Mouse (Mus musculus): Measurements from ENCODE around the gene Scube2. TPM values are rescaled to one million over a fixed set of nuclear protein-coding genes. Genes with fewer than 3 reads are reported as not detected.

Gene Scube2
- polyA plus RNA-seq, 1 experiment from 2014 or later: 1.4 TPM

DNA sequence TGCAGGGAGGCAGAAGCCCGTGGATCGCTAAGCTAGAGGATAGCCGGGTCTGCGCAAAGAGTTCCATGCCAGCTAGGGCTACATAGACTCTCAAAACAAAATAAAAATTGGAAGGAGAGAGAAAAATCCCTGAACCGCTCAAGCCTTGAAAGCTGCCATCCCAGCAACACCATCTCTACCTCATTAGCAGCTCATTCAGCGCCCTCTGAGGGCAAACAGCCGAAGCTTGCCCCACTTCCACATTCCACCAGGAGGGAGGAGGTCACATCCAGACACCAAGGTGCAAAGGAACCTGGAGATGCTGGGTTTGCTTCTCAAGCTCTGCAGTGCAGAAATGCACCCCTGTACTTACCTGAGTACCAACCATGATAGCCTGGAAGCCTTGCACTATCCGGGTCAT lies 10.6 kb upstream of the Scube2 start:
- Histone ChIP-seq H3K4me2 (no peak overlapping the region), H3K9ac (no peak overlapping the region), H3K9me3 (no peaks in the 10 kb centered on the region), H3K4me3 (no peak overlapping the region), H3K36me3 (no peaks in the 10 kb centered on the region), H3K27ac (no peak overlapping the region), H3K27me3 (no peaks in the 10 kb centered on the region), H3K4me1 (no peaks in the 10 kb centered on the region)
- no peak for ATAC-seq (ENCODE audit: insufficient number of reproducible peaks, insufficient read depth, low FRiP score, low TSS enrichment, low read depth)
- 76% methylated on average over 8 of the region's 8 CpGs for WGBS

DNA sequence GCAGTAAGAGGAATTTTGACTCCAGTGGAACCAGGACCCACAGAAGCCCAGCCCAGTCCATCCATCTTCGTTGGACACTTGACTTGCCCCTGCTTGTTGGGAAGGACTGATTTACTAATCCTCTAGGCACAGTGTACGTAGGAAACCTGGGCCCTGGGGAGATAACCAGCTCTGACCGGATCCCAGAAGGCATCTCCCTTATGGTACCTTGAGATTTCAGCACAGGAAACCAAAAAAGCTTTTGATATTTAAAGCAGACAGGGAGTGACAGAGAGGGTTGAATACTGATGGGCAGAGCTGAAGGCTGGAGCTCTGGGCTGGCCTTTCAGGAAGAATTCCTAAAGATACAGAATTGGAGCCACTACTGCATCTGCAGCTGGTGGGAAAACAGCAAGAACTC lies 10.1 kb upstream of the Scube2 start:
- no peak overlapping the region for H3K27ac ChIP-seq
- no peak overlapping the region for H3K9ac ChIP-seq
- H3K4me3 ChIP-seq: no peak overlapping the region
- 62% methylated on average over 3 of the region's 3 CpGs for WGBS
- no peaks in the 10 kb centered on the region for H3K4me1 ChIP-seq
- H3K27me3 ChIP-seq: no peaks in the 10 kb centered on the region
- no peaks in the 10 kb centered on the region for H3K36me3 ChIP-seq
- H3K4me2 ChIP-seq: no peak overlapping the region
- ATAC-seq (ENCODE audit: insufficient number of reproducible peaks, insufficient read depth, low FRiP score, low TSS enrichment, low read depth): no peak
- H3K9me3 ChIP-seq: no peaks in the 10 kb centered on the region

DNA sequence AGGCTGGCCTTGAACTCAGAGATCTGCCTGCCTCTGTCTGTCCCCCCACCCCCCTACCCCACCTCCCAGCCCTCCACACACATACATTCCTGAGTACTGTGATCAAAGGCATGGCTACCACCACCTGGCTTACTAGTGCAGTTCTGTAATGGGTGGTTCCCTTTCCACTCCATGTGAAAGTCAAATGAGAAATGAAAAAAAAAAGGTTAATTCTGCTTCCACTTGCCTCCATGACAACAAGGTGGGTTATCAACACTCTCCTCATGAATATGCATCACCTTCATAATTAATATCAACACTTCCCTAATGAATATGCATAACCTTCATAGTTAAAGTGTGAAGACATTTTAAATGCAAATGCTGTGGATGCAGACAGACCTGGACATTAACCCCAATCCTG lies 9.6 kb upstream of the Scube2 start:
- H3K9me3 ChIP-seq: no peaks in the 10 kb centered on the region
- H3K9ac ChIP-seq: no peak overlapping the region
- no peak for ATAC-seq (ENCODE audit: insufficient number of reproducible peaks, insufficient read depth, low FRiP score, low TSS enrichment, low read depth)
- H3K4me2 ChIP-seq: no peak overlapping the region
- no peak overlapping the region for H3K4me3 ChIP-seq
- no peaks in the 10 kb centered on the region for H3K4me1 ChIP-seq
- H3K27me3 ChIP-seq: no peaks in the 10 kb centered on the region
- H3K27ac ChIP-seq: no peak overlapping the region
- H3K36me3 ChIP-seq: no peaks in the 10 kb centered on the region

GRCm38 (mm10) chr7:109873170-109873569 lies 7.7 kb upstream of the Scube2 start:
- Histone ChIP-seq H3K9ac (no peak overlapping the region), H3K4me1 (no peaks in the 10 kb centered on the region), H3K9me3 (no peaks in the 10 kb centered on the region), H3K27me3 (no peaks in the 10 kb centered on the region), H3K27ac (no peak overlapping the region), H3K4me3 (no peak overlapping the region), H3K4me2 (no peak overlapping the region), H3K36me3 (no peaks in the 10 kb centered on the region)
- 51% methylated on average over 5 of the region's 5 CpGs for whole genome bisulfite sequencing
- no peak for ATAC-seq (ENCODE audit: insufficient number of reproducible peaks, insufficient read depth, low FRiP score, low TSS enrichment, low read depth)

DNA sequence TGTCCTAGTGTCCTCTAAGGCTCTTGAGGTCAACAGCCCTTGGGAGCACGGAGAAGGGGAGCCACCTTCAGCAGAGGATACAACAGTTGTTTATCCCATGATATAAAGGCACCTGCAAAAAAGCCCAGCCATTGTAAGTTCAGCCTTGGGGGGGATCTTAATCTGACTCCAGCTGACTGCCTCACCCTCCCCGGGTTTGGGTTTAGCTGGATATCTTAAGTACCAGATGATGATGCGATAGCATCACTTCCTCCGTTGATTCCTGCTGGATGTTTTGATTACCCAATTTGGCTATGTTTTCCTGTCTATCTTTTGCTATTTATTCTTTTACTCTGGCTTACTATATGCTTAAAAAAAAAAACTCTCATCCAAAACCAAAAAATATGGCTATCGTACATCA lies 5.8 kb upstream of the Scube2 start:
- no peak overlapping the region for H3K27ac ChIP-seq
- H3K36me3 ChIP-seq: no peaks in the 10 kb centered on the region
- peaks cover under 1% of the 10 kb centered on the region; the same call in 1 of the 2 replicates for H3K27me3 ChIP-seq
- no peak for ATAC-seq (ENCODE audit: insufficient number of reproducible peaks, insufficient read depth, low FRiP score, low TSS enrichment, low read depth)
- WGBS: 75% methylated on average over 5 of the region's 5 CpGs
- H3K9me3 ChIP-seq: no peaks in the 10 kb centered on the region
- no peak overlapping the region for H3K9ac ChIP-seq
- 0 out of 2 replicates have a peak, but pooled peaks cover 4% of the 10 kb centered on the region for H3K4me1 ChIP-seq
- no peak overlapping the region for H3K4me2 ChIP-seq
- H3K4me3 ChIP-seq: no peak overlapping the region

- Histone ChIP-seq H3K27ac (no peak overlapping the region), H3K4me2 (no peak overlapping the region), H3K4me1 (peaks cover 9% of the 10 kb centered on the region; the same call in 1 of the 2 replicates), H3K4me3 (no peak overlapping the region), H3K9ac (no peak overlapping the region), H3K9me3 (no peaks in the 10 kb centered on the region), H3K27me3 (peaks cover 28% of the 10 kb centered on the region), H3K36me3 (no peaks in the 10 kb centered on the region)
- ATAC-seq (ENCODE audit: insufficient number of reproducible peaks, insufficient read depth, low FRiP score, low TSS enrichment, low read depth): no peak
- 19% methylated on average over 3 of the region's 3 CpGs for WGBS
Observed at GRCm38 (mm10) chr7:109868498-109868897, 3.0 kb upstream of the Scube2 start.

DNA sequence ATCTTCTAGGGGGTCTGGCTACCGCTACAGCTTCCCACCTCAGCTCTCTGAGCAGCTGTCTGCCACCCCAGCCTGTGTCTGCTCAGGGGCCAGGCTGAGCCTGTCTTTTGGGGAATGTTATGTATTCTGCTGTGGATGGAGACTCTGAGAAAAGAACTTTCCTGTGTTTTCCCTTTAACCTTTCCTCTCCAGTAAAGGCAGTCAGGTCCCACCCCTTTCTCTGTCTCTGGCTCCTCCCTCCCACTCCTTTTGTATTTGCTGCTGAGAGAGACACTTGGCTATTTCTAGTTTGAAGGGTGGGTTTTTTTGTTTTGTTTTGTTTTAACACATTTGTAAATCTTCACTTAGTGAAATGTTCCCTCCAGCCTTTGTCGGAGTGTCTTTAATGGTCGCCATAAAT lies 1.2 kb upstream of the Scube2 start:
- WGBS: 77% methylated on average over 3 of the region's 3 CpGs
- no peak for ATAC-seq (ENCODE audit: insufficient number of reproducible peaks, insufficient read depth, low FRiP score, low TSS enrichment, low read depth)
- Histone ChIP-seq H3K4me1 (peaks cover 9% of the 10 kb centered on the region; the same call in 1 of the 2 replicates), H3K4me2 (no peak overlapping the region), H3K27ac (no peak overlapping the region), H3K9me3 (no peaks in the 10 kb centered on the region), H3K36me3 (no peaks in the 10 kb centered on the region), H3K4me3 (no peak overlapping the region), H3K27me3 (peaks cover 36% of the 10 kb centered on the region), H3K9ac (no peak overlapping the region)

- no peak overlapping the region for H3K4me2 ChIP-seq
- no peak overlapping the region for H3K9ac ChIP-seq
- no peaks in the 10 kb centered on the region for H3K36me3 ChIP-seq
- WGBS: 33% methylated on average over 4 of the region's 4 CpGs
- H3K27me3 ChIP-seq: peaks cover 36% of the 10 kb centered on the region
- no peak for ATAC-seq (ENCODE audit: insufficient number of reproducible peaks, insufficient read depth, low FRiP score, low TSS enrichment, low read depth)
- H3K4me1 ChIP-seq: peaks cover 9% of the 10 kb centered on the region; the same call in 1 of the 2 replicates
- no peak overlapping the region for H3K4me3 ChIP-seq
- no peak overlapping the region for H3K27ac ChIP-seq
- H3K9me3 ChIP-seq: no peaks in the 10 kb centered on the region
Observed at GRCm38 (mm10) chr7:109863561-109863960, 1.9 kb downstream of the Scube2 start.

GRCm38 (mm10) chr7:109860162-109860561 lies 5.3 kb downstream of the Scube2 start:
- Histone ChIP-seq H3K9ac (no peak overlapping the region), H3K27me3 (peaks cover 24% of the 10 kb centered on the region), H3K4me1 (peaks cover 4% of the 10 kb centered on the region; the same call in 1 of the 2 replicates), H3K4me3 (no peak overlapping the region), H3K9me3 (no peaks in the 10 kb centered on the region), H3K27ac (no peak overlapping the region), H3K4me2 (no peak overlapping the region), H3K36me3 (no peaks in the 10 kb centered on the region)
- WGBS: 84% methylated on average over 7 of the region's 7 CpGs
- ATAC-seq (ENCODE audit: insufficient number of reproducible peaks, insufficient read depth, low FRiP score, low TSS enrichment, low read depth): no peak

DNA sequence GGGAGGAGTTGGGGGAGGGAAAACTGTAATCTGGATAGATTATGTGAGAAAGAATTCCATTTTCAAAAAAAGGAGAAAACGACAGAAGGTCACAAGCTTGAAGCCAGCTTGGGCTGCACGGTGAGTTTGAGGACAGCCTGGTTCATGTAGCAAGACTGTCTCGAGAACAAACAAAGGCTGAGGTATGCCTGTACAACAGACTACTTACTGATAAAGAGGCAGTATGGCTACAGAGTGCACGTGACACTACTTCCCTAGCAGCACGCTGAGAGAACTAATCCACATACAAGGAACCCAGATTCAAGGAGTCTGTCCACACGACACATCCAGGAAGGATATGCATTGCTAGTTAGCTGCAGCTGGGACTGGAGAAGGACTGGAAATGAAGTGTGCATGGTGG lies 6.1 kb downstream of the Scube2 start:
- 67% methylated on average over 6 of the region's 6 CpGs for WGBS
- H3K4me1 ChIP-seq: no peaks in the 10 kb centered on the region; the same call in 1 of the 2 replicates
- ATAC-seq (ENCODE audit: insufficient number of reproducible peaks, insufficient read depth, low FRiP score, low TSS enrichment, low read depth): no peak
- H3K36me3 ChIP-seq: no peaks in the 10 kb centered on the region
- H3K9me3 ChIP-seq: no peaks in the 10 kb centered on the region
- no peak overlapping the region for H3K4me2 ChIP-seq
- peaks cover 16% of the 10 kb centered on the region for H3K27me3 ChIP-seq
- no peak overlapping the region for H3K4me3 ChIP-seq
- no peak overlapping the region for H3K9ac ChIP-seq
- H3K27ac ChIP-seq: no peak overlapping the region

DNA sequence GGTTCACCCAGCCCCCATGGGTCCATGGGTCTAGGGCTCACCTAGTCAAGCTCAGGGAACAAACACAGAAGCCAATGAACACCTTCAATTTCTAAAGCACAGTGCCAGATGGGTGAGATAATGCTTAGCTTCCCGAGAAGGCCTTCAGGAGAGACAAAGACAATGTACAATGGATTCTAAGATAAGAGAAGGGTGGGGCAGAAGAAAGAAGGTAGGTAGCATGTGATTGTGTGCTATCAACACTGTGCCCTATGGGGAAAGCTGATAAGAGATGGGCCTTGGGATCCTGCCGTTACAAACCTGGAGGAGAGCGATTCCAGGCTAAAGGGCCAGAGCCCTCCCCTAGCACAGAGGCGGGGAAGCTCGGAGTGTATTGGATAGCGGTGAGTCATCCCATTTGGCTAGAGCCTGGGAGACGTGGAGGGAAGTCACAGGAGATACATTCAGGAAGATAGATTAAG lies 12.7 kb downstream of the Scube2 start:
- Histone ChIP-seq H3K4me2 (no peak overlapping the region), H3K9me3 (no peaks in the 10 kb centered on the region), H3K4me3 (no peak overlapping the region), H3K9ac (no peak overlapping the region), H3K27me3 (no peaks in the 10 kb centered on the region), H3K4me1 (no peaks in the 10 kb centered on the region), H3K27ac (no peak overlapping the region), H3K36me3 (no peaks in the 10 kb centered on the region)
- no peak for ATAC-seq (ENCODE audit: insufficient number of reproducible peaks, insufficient read depth, low FRiP score, low TSS enrichment, low read depth)
- WGBS: 64% methylated on average over 7 of the region's 7 CpGs

- no peak for ATAC-seq (ENCODE audit: insufficient number of reproducible peaks, insufficient read depth, low FRiP score, low TSS enrichment, low read depth)
- H3K4me3 ChIP-seq: no peak overlapping the region
- H3K36me3 ChIP-seq: no peaks in the 10 kb centered on the region
- H3K9ac ChIP-seq: no peak overlapping the region
- H3K27ac ChIP-seq: no peak overlapping the region
- no peaks in the 10 kb centered on the region for H3K27me3 ChIP-seq
- no peaks in the 10 kb centered on the region for H3K9me3 ChIP-seq
- no peak overlapping the region for H3K4me2 ChIP-seq
- WGBS: 91% methylated on average over 7 of the region's 7 CpGs
- H3K4me1 ChIP-seq: no peaks in the 10 kb centered on the region
Observed at GRCm38 (mm10) chr7:109852017-109852416, 13.5 kb downstream of the Scube2 start.

DNA sequence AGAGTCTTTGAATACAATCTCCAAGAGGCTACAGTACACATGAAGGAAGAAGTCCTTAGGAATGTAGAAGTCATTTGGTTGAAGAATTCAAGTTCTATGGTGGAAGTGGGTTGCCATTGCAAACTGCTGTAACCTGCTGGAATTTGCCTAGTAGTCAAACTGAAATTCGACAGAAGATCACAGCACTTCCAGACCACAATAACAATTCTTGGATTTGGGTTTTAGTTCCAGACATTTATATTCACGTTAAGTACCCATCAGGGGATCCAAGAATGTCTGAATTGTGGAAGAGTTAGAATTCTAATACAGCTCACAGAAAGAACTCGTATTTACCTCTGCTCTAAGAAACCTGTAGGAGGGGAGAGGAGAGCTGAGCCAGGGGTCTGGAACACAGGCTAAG lies 14.9 kb downstream of the Scube2 start:
- ATAC-seq (ENCODE audit: insufficient number of reproducible peaks, insufficient read depth, low FRiP score, low TSS enrichment, low read depth): no peak
- WGBS: 61% methylated on average over 3 of the region's 3 CpGs

More for the DNA sequence above, 14.9 kb downstream of the Scube2 start:
- H3K4me1 ChIP-seq: no peaks in the 10 kb centered on the region
- H3K4me3 ChIP-seq: no peak overlapping the region
- H3K4me2 ChIP-seq: no peak overlapping the region
- no peaks in the 10 kb centered on the region for H3K9me3 ChIP-seq
- no peaks in the 10 kb centered on the region for H3K27me3 ChIP-seq
- H3K9ac ChIP-seq: no peak overlapping the region
- H3K27ac ChIP-seq: no peak overlapping the region
- no peaks in the 10 kb centered on the region for H3K36me3 ChIP-seq

All from embryonic facial prominence, embryonic 13.5 days (tissue).